Comparison of ENCODE assay signal across 14 mouse cellular contexts in the genomic region with DNA sequence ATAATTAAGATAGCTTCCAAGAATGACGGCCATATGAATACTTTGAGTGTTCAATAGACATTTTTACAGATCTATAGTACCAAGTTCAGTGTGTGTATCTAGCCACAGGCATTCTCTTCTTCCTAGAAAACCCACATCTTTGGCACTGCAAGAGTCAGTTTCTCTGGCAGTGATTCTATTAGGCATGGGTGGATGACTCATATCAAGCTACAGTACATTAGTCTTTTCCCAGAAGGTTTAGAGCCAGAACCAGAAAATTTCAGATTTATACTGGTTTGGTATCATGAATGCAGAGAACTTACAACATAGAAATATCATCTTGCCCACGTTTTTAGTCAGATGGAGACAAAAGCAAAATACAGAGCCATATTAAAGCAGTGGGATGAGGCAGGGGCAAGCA.
"Had no signal": no experiment of that assay in that cellular context is flagged by ENCODE, and none has a peak within 500 bp of the region (broad histone marks: within the 10 kb centered on the region; RNA-seq: fewer than 3 reads in every experiment).

No protein-coding gene starts in this region.

- H3K27ac ChIP-seq: limb, embryonic 15.5 days; liver, embryonic 12.5 days; midbrain, embryonic 10.5 days; neural tube, embryonic 12.5 days; stomach, embryonic 15.5 days had no signal

- DNase-seq: kidney, adult 8-10 months; kidney, postnatal 36 days; lung, embryonic 14.5 days; lung, postnatal 10 days; lung, postnatal 4 days; midbrain, embryonic 14.5 days; thymus, postnatal 36 days had no signal

- ATAC-seq: inflammation-experienced regulatory T-cells, adult 6 months; intestine, postnatal 0 days; liver, embryonic 12.5 days had no signal

- H3K4me3 ChIP-seq: limb, embryonic 15.5 days; liver, embryonic 12.5 days; midbrain, embryonic 10.5 days; neural tube, embryonic 12.5 days; stomach, embryonic 15.5 days had no signal
